8 mouse cellular contexts compared by ENCODE assay signal in genomic region chr17:35701978-35702461, GRCm38 (mm10). TPM values are rescaled to one million over a fixed set of nuclear protein-coding genes. Genes with fewer than 3 reads are reported as not detected.
DNase-seq lines count a peak whose midpoint lies in the region; ATAC-seq and TF ChIP-seq lines count a peak whose summit lies in the region.

No protein-coding gene starts in this region.

- no peaks in the 10 kb centered on the region for H3K36me3 ChIP-seq in kidney, adult 2 months (ENCODE audit: control insufficient read depth, insufficient read depth, low read length)
- 0 out of 2 replicates have a peak, but pooled peaks cover 2% of the 10 kb centered on the region for H3K36me3 ChIP-seq in lung, embryonic 14.5 days (ENCODE audit: insufficient read depth)
- no peaks in the 10 kb centered on the region; the same call in 1 of the 2 replicates for H3K36me3 ChIP-seq in stomach, embryonic 14.5 days (ENCODE audit: control insufficient read depth, insufficient read depth, low read length)

- no peak for TF ChIP-seq CTCF in kidney, adult 2 months (conservative IDR thresholded peaks at IDR 0.05; ENCODE audit: insufficient read depth, insufficient read length, low read depth, low read length)
- TF ChIP-seq CTCF in lung, embryonic 14.5 days (IDR thresholded peaks at IDR 0.05; ENCODE audit: low read depth) = no peak

- peak overlapping the region; percentile 95 for H3K27ac ChIP-seq in kidney, adult 2 months (ENCODE audit: insufficient read depth, low read depth, low read length)
- peak overlapping the region; percentile 97 for H3K27ac ChIP-seq in lung, embryonic 14.5 days (ENCODE audit: low read depth)
- peak overlapping the region; percentile 95 for H3K27ac ChIP-seq in stomach, embryonic 14.5 days (ENCODE audit: low read length)

- peak overlapping the region; percentile 75 for H3K9ac ChIP-seq in lung, embryonic 14.5 days
- peak overlapping the region; percentile 69 for H3K9ac ChIP-seq in stomach, embryonic 14.5 days (replicated peaks; ENCODE audit: low read depth, low read length)

- H3K4me1 ChIP-seq in kidney, adult 2 months (ENCODE audit: control insufficient read depth, insufficient read depth, low read length) = peaks cover 30% of the 10 kb centered on the region
- peaks cover 37% of the 10 kb centered on the region for H3K4me1 ChIP-seq in lung, embryonic 14.5 days (ENCODE audit: insufficient read depth)
- peaks cover 33% of the 10 kb centered on the region for H3K4me1 ChIP-seq in stomach, embryonic 14.5 days (ENCODE audit: control insufficient read depth, insufficient read depth, low read length)

- peak; percentile 15; the same call in 1 of the 2 replicates for ATAC-seq in lung, embryonic 14.5 days (ENCODE audit: insufficient read depth)
- ATAC-seq in stomach, embryonic 14.5 days (ENCODE audit: insufficient number of reproducible peaks, insufficient read depth, low FRiP score, low read depth) = peak; percentile 28

- TF ChIP-seq POLR2A in kidney, adult 2 months (IDR thresholded peaks at IDR 0.05; ENCODE audit: low read depth, low read length) = no peak

- no peaks in the 10 kb centered on the region for H3K9me3 ChIP-seq in lung, embryonic 14.5 days (ENCODE audit: low read depth, low read length)
- H3K9me3 ChIP-seq in stomach, embryonic 14.5 days (ENCODE audit: control insufficient read depth, low read depth, low read length) = no peaks in the 10 kb centered on the region

- H3K4me3 ChIP-seq in kidney, adult 2 months (ENCODE audit: insufficient read depth, low read depth, low read length) = peak overlapping the region; percentile 51
- H3K4me3 ChIP-seq in lung, embryonic 14.5 days (ENCODE audit: low read depth, low read length) = peak overlapping the region; percentile 61
- H3K4me3 ChIP-seq in stomach, embryonic 14.5 days (ENCODE audit: low read depth, low read length) = peak overlapping the region; percentile 61

- DNase-seq in NIH3T3 (ENCODE audit: low read depth) = peak; percentile 78
- peak; percentile 59 for DNase-seq in cerebellum, adult 8-10 months
- peak; percentile 44 for DNase-seq in gastrocnemius, postnatal 25 days
- peak; percentile 91 for DNase-seq in kidney, adult 2 months
- DNase-seq in lung, embryonic 14.5 days = peak; percentile 79
- no peak for DNase-seq in layer of hippocampus, postnatal 36 days
- no peak for DNase-seq in thymus, adult 18-20 months

- peak overlapping the region; percentile 83 for H3K4me2 ChIP-seq in lung, embryonic 14.5 days
- H3K4me2 ChIP-seq in stomach, embryonic 14.5 days (replicated peaks; ENCODE audit: low read depth, low read length) = peak overlapping the region; percentile 79

- H3K27me3 ChIP-seq in kidney, adult 2 months (replicated peaks; ENCODE audit: control insufficient read depth, insufficient read depth, low read length) = no peaks in the 10 kb centered on the region
- no peaks in the 10 kb centered on the region; the same call in 1 of the 2 replicates for H3K27me3 ChIP-seq in lung, embryonic 14.5 days (ENCODE audit: insufficient read depth, low read length)
- no peaks in the 10 kb centered on the region for H3K27me3 ChIP-seq in stomach, embryonic 14.5 days (ENCODE audit: control insufficient read depth, insufficient read depth, low read length)

- WGBS in kidney, adult 2 months = 9% methylated on average over 16 of the region's 16 CpGs
- 5% methylated on average over 16 of the region's 16 CpGs for WGBS in lung, embryonic 14.5 days
- WGBS in stomach, embryonic 14.5 days = 3% methylated on average over 15 of the region's 16 CpGs

RNA-seq across cellular contexts. Expression of gene Ddr1, which starts 2.4 kb away (rescaled TPM):
- 10 to 100 TPM; 14.1 to 16.1 TPM for total RNA-seq in gastrocnemius, postnatal 25 days (2021)
- polyA plus RNA-seq in kidney, adult 2 months (2012; rRNA removed) = 91.2 and 109 TPM in 2 replicates
- 32.9 and 38.2 TPM in 2 replicates for polyA plus RNA-seq in lung, embryonic 14.5 days (2014; fragmentation: Nextera tagmentation; extraction: Ambion mirVana)
- 50.4 and 50.6 TPM in 2 replicates for polyA plus RNA-seq in stomach, embryonic 14.5 days (2014; fragmentation: Nextera tagmentation; extraction: Ambion mirVana)
- 10 to 100 TPM; 62.7 to 63.9 TPM for total RNA-seq in layer of hippocampus, postnatal 36 days (2021)

RNA-seq across cellular contexts. Expression of gene Gtf2h4, which starts 28.5 kb away (rescaled TPM):
- 10 to 100 TPM; 14.7 to 15.3 TPM for total RNA-seq in gastrocnemius, postnatal 25 days (2021)
- polyA plus RNA-seq in kidney, adult 2 months (2012; rRNA removed) = 28.7 and 29.1 TPM in 2 replicates
- 47.4 and 49.3 TPM in 2 replicates for polyA plus RNA-seq in lung, embryonic 14.5 days (2014; fragmentation: Nextera tagmentation; extraction: Ambion mirVana)
- polyA plus RNA-seq in stomach, embryonic 14.5 days (2014; fragmentation: Nextera tagmentation; extraction: Ambion mirVana) = 40.1 and 42.7 TPM in 2 replicates
- 10 to 100 TPM; 31.1 to 32.1 TPM for total RNA-seq in layer of hippocampus, postnatal 36 days (2021)

RNA-seq across cellular contexts. Expression of gene Vars2, which starts 34.6 kb away (rescaled TPM):
- 10 to 100 TPM in 1 of 2 experiments, 1 to 10 TPM in 1; 9.9 to 14.7 TPM for total RNA-seq in gastrocnemius, postnatal 25 days (2021)
- 21.5 and 31.3 TPM in 2 replicates for polyA plus RNA-seq in kidney, adult 2 months (2012; rRNA removed)
- polyA plus RNA-seq in lung, embryonic 14.5 days (2014; fragmentation: Nextera tagmentation; extraction: Ambion mirVana) = 22.4 and 24.1 TPM in 2 replicates
- polyA plus RNA-seq in stomach, embryonic 14.5 days (2014; fragmentation: Nextera tagmentation; extraction: Ambion mirVana) = 14.0 and 18.7 TPM in 2 replicates
- total RNA-seq in layer of hippocampus, postnatal 36 days (2021) = 10 to 100 TPM; 41.8 to 43.4 TPM

RNA-seq across cellular contexts. Expression of gene Mucl3, which starts 58.5 kb away (rescaled TPM):
- total RNA-seq in gastrocnemius, postnatal 25 days (2021) = not detected
- not detected in 2 replicates for polyA plus RNA-seq in kidney, adult 2 months (2012; rRNA removed)
- polyA plus RNA-seq in lung, embryonic 14.5 days (2014; fragmentation: Nextera tagmentation; extraction: Ambion mirVana) = 1.0 and 1.4 TPM in 2 replicates
- 13.2 and 13.4 TPM in 2 replicates for polyA plus RNA-seq in stomach, embryonic 14.5 days (2014; fragmentation: Nextera tagmentation; extraction: Ambion mirVana)
- not detected for total RNA-seq in layer of hippocampus, postnatal 36 days (2021)

Comparison
In these comparisons a context has a peak if more than half of its experiments do, and no peak if none do; other contexts are left out.
1. DNase-seq: peak in NIH3T3 (single experiment), cerebellum, adult 8-10 months (single experiment), gastrocnemius, postnatal 25 days (single experiment), kidney, adult 2 months (single experiment) and lung, embryonic 14.5 days (single experiment); none in layer of hippocampus, postnatal 36 days (0 of 2) and thymus, adult 18-20 months (0 of 2).
2. Peak in every context shown above with its lines, with median percentiles within 50 percentile points of each other: H3K27ac ChIP-seq and H3K4me3 ChIP-seq.